Mouse (Mus musculus) midbrain, embryonic 13.5 days (tissue): ENCODE data around the gene Polr1b. TPM values are rescaled to one million over a fixed set of nuclear protein-coding genes. Genes with fewer than 3 reads are reported as not detected.

ENCODE experiments used
- ATAC-seq: fragments of 200-750 bp; cut with Nextera tagmentation; 2 replicates; pipeline ENCODE4 v1.8.0; 2017; ENCODE audit warnings: mild to moderate bottlenecking, moderate TSS enrichment, moderate library complexity
- H3K27ac ChIP-seq: fragments of 300-500 bp; sonication (generic); 2 replicates; pipeline ENCODE4 v1.5.1; 2015; ENCODE audit warnings: inconsistent platforms, mild to moderate bottlenecking, moderate library complexity
- H3K27me3 ChIP-seq: fragments of 300-500 bp; sonication (generic); 2 replicates; pipeline ENCODE4 v1.6.1; 2015; ENCODE audit warnings: mild to moderate bottlenecking, inconsistent platforms
- H3K36me3 ChIP-seq: fragments of 300-500 bp; sonication (generic); 2 replicates; pipeline ENCODE4 v1.6.1; 2015; ENCODE audit warnings: mild to moderate bottlenecking, inconsistent platforms
- H3K4me1 ChIP-seq: fragments of 300-500 bp; sonication (generic); replicated peaks from 2 replicates; pipeline ENCODE4 v1.6.1; 2015; ENCODE audit warnings: inconsistent platforms
- H3K4me2 ChIP-seq: fragments of 300-500 bp; sonication (generic); replicated peaks from 2 replicates; pipeline ENCODE4 v1.6.1; 2015; ENCODE audit warnings: moderate library complexity, mild to moderate bottlenecking, inconsistent platforms
- H3K4me3 ChIP-seq: fragments of 300-500 bp; sonication (generic); replicated peaks from 2 replicates; pipeline ENCODE4 v1.5.1; 2015; ENCODE audit warnings: mild to moderate bottlenecking, inconsistent platforms
- H3K9ac ChIP-seq: fragments of 300-500 bp; sonication (generic); replicated peaks from 2 replicates; pipeline ENCODE4 v1.6.1; 2015; ENCODE audit warnings: mild to moderate bottlenecking, inconsistent platforms
- H3K9me3 ChIP-seq: fragments of 300-500 bp; sonication (generic); 2 replicates; pipeline ENCODE4 v1.6.1; 2016; ENCODE audit warnings: mild to moderate bottlenecking, inconsistent platforms
- WGBS: fragments of 180-500 bp; shearing (Covaris S2); methylation state at CpG from one replicate; pipeline ENCODE4 v1.1.7; 2015; 5-methylcytosine and 5-hydroxymethylcytosine counted together
- polyA plus RNA-seq: library from polyadenylated mRNA; unstranded; fragments of >200 nt; fragmentation: Nextera tagmentation; extraction: Ambion mirVana; gene quantifications from 2 replicates; pipeline ENCODE4 v1.2.1, GENCODE M21; 2015

Polr1b gene
- polyA plus RNA-seq, 1 experiment from 2014 or later: 18.3 TPM

GRCm38 (mm10) chr2:129081097-129081496 is 19.7 kb upstream of the Polr1b start:
- Histone ChIP-seq H3K4me2 (no peak overlapping the region), H3K27me3 (no peaks in the 10 kb centered on the region), H3K4me3 (no peak overlapping the region), H3K27ac (no peak overlapping the region), H3K4me1 (no peaks in the 10 kb centered on the region), H3K9ac (no peak overlapping the region), H3K36me3 (peaks cover 73% of the 10 kb centered on the region), H3K9me3 (no peaks in the 10 kb centered on the region)
- WGBS: 73% methylated on average over 13 of the region's 13 CpGs
- no peak for ATAC-seq

GRCm38 (mm10) chr2:129083514-129083913 is 17.3 kb upstream of the Polr1b start:
- Histone ChIP-seq H3K27me3 (no peaks in the 10 kb centered on the region), H3K36me3 (peaks cover 64% of the 10 kb centered on the region), H3K27ac (no peak overlapping the region), H3K9ac (no peak overlapping the region), H3K4me2 (no peak overlapping the region), H3K9me3 (no peaks in the 10 kb centered on the region), H3K4me3 (no peak overlapping the region), H3K4me1 (no peaks in the 10 kb centered on the region)
- no peak for ATAC-seq
- 96% methylated on average over 5 of the region's 5 CpGs for WGBS

DNA sequence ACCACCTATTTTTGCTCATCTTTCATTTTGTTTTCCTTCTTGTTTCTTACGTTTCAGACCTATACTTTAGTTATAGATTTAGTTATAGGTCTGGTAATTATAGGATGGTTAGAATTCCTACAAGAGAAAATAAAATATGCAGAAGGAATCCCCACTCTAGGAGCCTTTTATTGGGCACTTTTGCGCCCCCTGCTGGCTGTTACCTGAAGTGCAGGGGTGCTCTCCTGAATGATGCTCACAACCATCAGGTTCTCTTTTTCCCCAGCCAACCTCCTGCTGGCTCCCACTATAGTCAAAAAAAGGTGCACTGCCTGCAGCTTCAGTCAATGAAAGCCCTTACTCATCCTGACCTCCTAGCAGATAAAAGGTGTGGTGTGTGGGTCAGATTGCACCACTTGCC is 15.8 kb upstream of the Polr1b start:
- Histone ChIP-seq H3K27ac (no peak overlapping the region), H3K27me3 (no peaks in the 10 kb centered on the region), H3K9me3 (no peaks in the 10 kb centered on the region), H3K9ac (no peak overlapping the region), H3K36me3 (peaks cover 67% of the 10 kb centered on the region), H3K4me3 (no peak overlapping the region), H3K4me1 (no peaks in the 10 kb centered on the region), H3K4me2 (no peak overlapping the region)
- 43% methylated on average over 2 of the region's 2 CpGs for WGBS
- ATAC-seq: no peak

DNA sequence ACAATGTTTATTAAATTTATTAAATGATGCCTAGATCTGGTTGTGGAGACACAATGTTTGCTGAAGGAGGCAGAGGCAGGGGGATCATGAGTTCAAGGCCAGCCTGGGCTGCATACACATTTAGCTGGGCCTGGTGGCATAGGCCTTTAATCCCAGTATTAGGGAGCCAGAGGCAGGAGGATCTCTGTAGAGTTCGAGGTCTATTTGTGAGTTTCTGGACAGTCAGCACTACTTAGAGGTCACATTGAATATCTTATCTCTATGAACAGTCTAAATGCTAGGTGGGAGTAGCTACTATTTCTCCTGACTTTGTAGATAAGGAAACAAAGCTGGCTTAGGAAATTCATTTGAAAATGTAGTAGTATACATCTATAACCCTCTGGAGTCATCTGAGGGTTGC is 13.3 kb upstream of the Polr1b start:
- no peaks in the 10 kb centered on the region for H3K27me3 ChIP-seq
- H3K4me1 ChIP-seq: no peaks in the 10 kb centered on the region
- no peaks in the 10 kb centered on the region for H3K9me3 ChIP-seq
- H3K4me2 ChIP-seq: no peak overlapping the region
- H3K27ac ChIP-seq: no peak overlapping the region
- WGBS: 85% methylated on average over 1 of the region's 1 CpGs
- H3K4me3 ChIP-seq: no peak overlapping the region
- ATAC-seq: no peak
- H3K36me3 ChIP-seq: peaks cover 70% of the 10 kb centered on the region
- H3K9ac ChIP-seq: no peak overlapping the region

DNA sequence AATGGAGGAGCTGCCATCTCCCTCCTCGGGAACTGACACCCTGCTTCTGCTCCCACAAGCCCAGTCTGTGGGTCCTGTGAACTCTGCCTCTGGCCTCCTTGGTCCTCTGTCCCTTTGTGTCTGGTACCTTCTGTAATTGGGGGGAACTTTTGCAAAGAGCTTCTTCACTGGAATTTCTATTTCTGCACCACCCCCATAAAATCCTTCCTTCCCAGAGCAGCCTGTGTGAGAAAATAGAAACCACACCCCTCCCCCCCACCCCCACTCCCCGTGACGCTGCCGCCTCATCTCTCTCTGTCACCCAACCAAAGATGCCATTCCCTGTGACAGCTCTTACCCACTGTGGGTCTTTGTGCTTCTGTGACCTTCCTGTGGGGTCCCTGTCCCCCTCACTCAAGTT is 10.4 kb upstream of the Polr1b start:
- no peak overlapping the region for H3K4me2 ChIP-seq
- ATAC-seq: no peak
- no peak overlapping the region for H3K27ac ChIP-seq
- H3K9ac ChIP-seq: no peak overlapping the region
- H3K9me3 ChIP-seq: no peaks in the 10 kb centered on the region
- 84% methylated on average over 4 of the region's 4 CpGs for WGBS
- H3K4me3 ChIP-seq: no peak overlapping the region
- no peaks in the 10 kb centered on the region for H3K27me3 ChIP-seq
- peaks cover 89% of the 10 kb centered on the region for H3K36me3 ChIP-seq
- H3K4me1 ChIP-seq: no peaks in the 10 kb centered on the region

GRCm38 (mm10) chr2:129092810-129093209 is 8.0 kb upstream of the Polr1b start:
- no peak overlapping the region for H3K9ac ChIP-seq

GRCm38 (mm10) chr2:129093926-129094724 is 6.7 kb upstream of the Polr1b start:
- H3K27ac ChIP-seq: no peak overlapping the region
- no peaks in the 10 kb centered on the region for H3K4me1 ChIP-seq
- 87% methylated on average over 18 of the region's 18 CpGs for WGBS
- H3K36me3 ChIP-seq: peaks cover 65% of the 10 kb centered on the region
- no peak for ATAC-seq
- no peak overlapping the region for H3K4me2 ChIP-seq
- H3K9ac ChIP-seq: no peak overlapping the region
- no peak overlapping the region for H3K4me3 ChIP-seq
- H3K9me3 ChIP-seq: no peaks in the 10 kb centered on the region
- H3K27me3 ChIP-seq: no peaks in the 10 kb centered on the region

More at GRCm38 (mm10) chr2:129092810-129093209, 8.0 kb upstream of the Polr1b start:
- no peaks in the 10 kb centered on the region for H3K9me3 ChIP-seq
- H3K36me3 ChIP-seq: peaks cover 75% of the 10 kb centered on the region
- no peaks in the 10 kb centered on the region for H3K27me3 ChIP-seq
- ATAC-seq: no peak
- no peak overlapping the region for H3K4me3 ChIP-seq
- no peak overlapping the region for H3K4me2 ChIP-seq
- no peaks in the 10 kb centered on the region for H3K4me1 ChIP-seq
- H3K27ac ChIP-seq: no peak overlapping the region
- 94% methylated on average over 12 of the region's 12 CpGs for WGBS

GRCm38 (mm10) chr2:129112924-129113323 is 12.1 kb downstream of the Polr1b start:
- no peak overlapping the region for H3K4me3 ChIP-seq
- H3K9ac ChIP-seq: no peak overlapping the region
- H3K36me3 ChIP-seq: peaks cover 79% of the 10 kb centered on the region
- ATAC-seq: no peak
- 93% methylated on average over 5 of the region's 5 CpGs for WGBS
- no peak overlapping the region for H3K4me2 ChIP-seq
- H3K27ac ChIP-seq: no peak overlapping the region
- H3K27me3 ChIP-seq: no peaks in the 10 kb centered on the region
- no peaks in the 10 kb centered on the region for H3K4me1 ChIP-seq
- no peaks in the 10 kb centered on the region for H3K9me3 ChIP-seq

DNA sequence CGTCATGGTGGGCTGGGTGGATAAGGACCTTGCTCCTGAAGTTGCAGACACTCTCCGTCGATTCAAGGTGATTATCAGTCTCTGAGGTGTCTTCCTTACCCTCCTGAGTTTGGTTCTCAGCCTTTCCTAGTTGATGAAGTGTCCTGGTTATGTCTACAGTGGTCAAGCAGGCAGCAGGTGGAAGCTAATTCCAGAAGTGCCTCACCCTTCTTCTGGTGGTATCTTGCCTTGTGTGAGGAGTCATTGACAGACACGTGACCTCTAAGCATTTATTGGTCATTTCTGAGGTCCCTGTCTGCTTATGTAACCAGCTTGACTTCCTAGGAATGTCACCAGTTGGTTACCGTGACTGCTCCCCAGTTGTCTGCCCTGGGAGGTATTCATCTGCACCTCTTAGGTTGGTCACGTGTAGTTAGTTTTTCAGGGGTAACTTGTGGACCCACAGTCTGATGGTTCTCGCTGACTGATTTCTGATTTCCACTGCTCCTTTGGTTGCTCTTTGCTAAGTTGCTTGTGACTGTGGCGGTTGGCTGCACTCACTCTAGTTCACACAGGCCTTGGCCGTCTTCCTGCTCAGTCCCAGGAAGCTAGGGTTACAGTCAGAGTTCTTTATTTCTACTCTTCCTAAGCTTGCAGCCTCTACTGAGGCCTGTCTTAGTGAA is 15.0 kb downstream of the Polr1b start:
- no peak for ATAC-seq
- no peak overlapping the region for H3K9ac ChIP-seq
- H3K4me1 ChIP-seq: no peaks in the 10 kb centered on the region
- H3K9me3 ChIP-seq: no peaks in the 10 kb centered on the region
- H3K27ac ChIP-seq: no peak overlapping the region
- 95% methylated on average over 9 of the region's 9 CpGs for WGBS
- no peak overlapping the region for H3K4me2 ChIP-seq
- peaks cover 86% of the 10 kb centered on the region for H3K36me3 ChIP-seq
- H3K4me3 ChIP-seq: no peak overlapping the region
- no peaks in the 10 kb centered on the region for H3K27me3 ChIP-seq

DNA sequence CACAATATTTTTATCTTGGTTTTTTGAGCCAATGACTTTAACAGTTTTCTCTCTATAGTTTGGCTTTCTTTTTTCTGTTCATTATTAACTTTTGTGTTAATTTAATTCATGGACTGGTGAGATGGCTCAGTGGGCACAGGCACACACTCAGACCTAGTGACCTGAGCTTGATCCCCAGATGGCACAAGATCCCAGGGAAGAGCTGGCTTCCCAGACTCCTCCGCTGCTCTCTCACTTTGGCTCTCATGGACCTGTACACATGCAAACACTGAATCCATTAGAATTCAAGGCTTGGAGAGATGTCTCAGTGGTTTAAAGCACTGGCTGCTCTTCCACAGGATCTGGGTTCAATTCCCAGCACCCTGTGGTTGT is 15.6 kb downstream of the Polr1b start:
- Histone ChIP-seq H3K27me3 (no peaks in the 10 kb centered on the region), H3K4me1 (no peaks in the 10 kb centered on the region), H3K9me3 (no peaks in the 10 kb centered on the region), H3K9ac (no peak overlapping the region), H3K4me3 (no peak overlapping the region), H3K27ac (no peak overlapping the region), H3K4me2 (no peak overlapping the region), H3K36me3 (peaks cover 87% of the 10 kb centered on the region)
- ATAC-seq: no peak
- 96% methylated on average over 1 of the region's 1 CpGs for WGBS

DNA sequence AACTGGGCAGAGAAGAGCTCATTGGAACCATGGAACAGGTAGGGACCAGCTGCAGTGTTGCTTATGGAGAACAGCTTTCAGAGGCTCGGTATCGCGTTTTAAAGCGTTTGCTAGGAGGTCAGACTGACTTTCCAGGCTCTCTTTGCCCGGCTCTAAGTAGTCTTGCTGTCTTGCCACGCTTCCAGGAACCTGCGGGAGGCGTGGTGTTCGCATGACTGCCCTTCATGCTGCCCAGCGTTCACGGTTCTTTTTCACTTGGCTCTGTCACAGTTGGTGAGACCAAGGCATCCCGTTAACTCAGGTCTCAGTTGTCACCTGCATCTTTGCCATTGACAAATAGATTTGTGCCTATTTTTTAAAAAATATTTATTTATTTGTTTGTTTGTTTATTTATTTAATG is 17.3 kb downstream of the Polr1b start:
- 96% methylated on average over 12 of the region's 12 CpGs for WGBS
- Histone ChIP-seq H3K9ac (no peak overlapping the region), H3K4me3 (no peak overlapping the region), H3K9me3 (no peaks in the 10 kb centered on the region), H3K4me2 (no peak overlapping the region), H3K27me3 (no peaks in the 10 kb centered on the region), H3K36me3 (peaks cover 91% of the 10 kb centered on the region), H3K27ac (no peak overlapping the region), H3K4me1 (no peaks in the 10 kb centered on the region)
- ATAC-seq: no peak

GRCm38 (mm10) chr2:129121986-129122385 is 21.2 kb downstream of the Polr1b start:
- Histone ChIP-seq H3K4me3 (no peak overlapping the region), H3K9ac (no peak overlapping the region), H3K4me1 (no peaks in the 10 kb centered on the region), H3K4me2 (no peak overlapping the region), H3K27ac (no peak overlapping the region), H3K9me3 (no peaks in the 10 kb centered on the region), H3K36me3 (peaks cover 90% of the 10 kb centered on the region), H3K27me3 (no peaks in the 10 kb centered on the region)
- WGBS: 97% methylated on average over 8 of the region's 8 CpGs
- ATAC-seq: no peak
